Mouse (Mus musculus) gastrocnemius, postnatal 4 days (tissue): Measurements from ENCODE around the gene Tcp11l2. TPM values are rescaled to one million over a fixed set of nuclear protein-coding genes. Genes with fewer than 3 reads are reported as not detected.

ENCODE experiments used
- DNase-seq, 2 experiments: peaks; one replicate each; pipeline ENCODE4 v3.0.0; 2021 to 2022; ENCODE audit warnings: low spot score in 2 of 2, mixed read lengths in 2 of 2
- total RNA-seq, 2 experiments: library from RNA; stranded (reverse); gene quantifications; 2 replicates each; pipeline ENCODE4 v1.2.3; 2021

The Tcp11l2 gene
- total RNA-seq, 2 experiments from 2014 or later: 41.9 to 48.3 TPM

DNA sequence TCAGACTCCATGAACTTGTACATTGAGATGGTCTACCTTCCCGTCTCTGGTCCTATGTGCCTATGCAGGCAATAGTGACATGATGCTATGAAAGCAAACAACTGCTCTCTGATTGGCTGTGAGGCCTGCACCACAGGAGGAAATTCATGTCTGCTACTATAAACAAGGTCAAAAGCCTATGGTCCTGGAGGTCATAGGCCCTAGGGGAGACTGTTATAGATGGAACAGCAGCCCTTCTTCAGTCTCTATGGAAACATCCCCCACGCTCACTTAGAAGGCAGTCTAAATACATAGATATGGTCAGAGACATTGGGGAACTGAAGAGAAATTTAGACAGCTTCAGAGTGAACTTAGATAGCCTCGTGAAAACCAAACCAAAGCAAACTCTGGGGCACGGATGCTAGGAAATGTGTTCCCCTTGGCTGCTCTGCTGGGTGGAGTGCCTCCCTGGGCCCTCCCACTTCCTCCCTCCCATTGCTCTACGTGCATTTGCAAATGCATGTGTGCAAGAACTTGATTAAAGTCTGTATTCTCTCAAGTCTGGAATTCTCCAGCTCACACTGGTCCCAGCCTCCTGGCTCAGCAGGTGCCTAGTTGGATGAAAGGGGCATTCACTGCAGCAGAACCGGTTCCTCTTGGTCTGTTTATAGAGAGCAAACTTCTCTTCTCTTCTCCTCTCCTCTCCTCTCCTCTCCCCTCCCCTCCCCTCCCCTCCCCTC lies 22.0 kb upstream of the Tcp11l2 start:
- no peak for DNase-seq

DNA sequence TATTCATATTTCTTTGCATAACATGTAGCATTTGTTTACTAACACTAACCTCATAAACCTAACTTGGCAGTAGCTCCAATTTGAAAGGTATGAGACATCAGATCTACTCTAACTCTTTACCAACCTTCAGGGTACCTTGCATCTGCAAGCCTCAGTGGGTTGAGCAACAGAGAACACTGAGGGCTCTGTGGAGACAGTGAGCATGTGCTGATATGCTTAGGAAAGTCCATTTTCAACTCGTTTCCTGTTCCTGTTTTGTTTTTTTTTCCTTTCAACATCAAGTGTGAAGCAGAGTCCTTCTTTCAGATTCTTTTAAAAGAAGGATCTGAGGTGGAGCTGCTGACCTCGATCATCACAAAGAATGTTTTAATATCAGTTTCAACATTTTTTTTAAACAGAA lies 20.3 kb upstream of the Tcp11l2 start:
- no peak for DNase-seq

DNA sequence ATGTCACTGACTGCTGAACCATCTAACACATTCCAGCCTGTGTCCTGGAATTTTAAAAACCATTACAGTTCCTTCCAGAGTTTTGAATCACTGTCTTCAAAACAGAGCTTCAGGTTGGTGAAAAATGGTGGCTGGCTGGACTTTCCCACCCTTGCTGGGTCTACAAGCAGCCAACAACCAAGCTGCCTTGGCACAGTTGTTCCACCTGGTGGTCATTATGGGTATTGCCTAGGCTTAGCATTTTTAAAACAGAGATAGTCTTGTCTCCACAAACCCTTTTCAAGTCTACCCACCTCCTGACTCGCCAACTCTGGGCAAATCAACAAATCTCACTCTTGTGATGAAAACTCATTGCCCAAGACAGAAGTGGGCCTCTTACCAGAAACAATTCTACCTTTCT lies 17.9 kb upstream of the Tcp11l2 start:
- no peak for DNase-seq

DNA sequence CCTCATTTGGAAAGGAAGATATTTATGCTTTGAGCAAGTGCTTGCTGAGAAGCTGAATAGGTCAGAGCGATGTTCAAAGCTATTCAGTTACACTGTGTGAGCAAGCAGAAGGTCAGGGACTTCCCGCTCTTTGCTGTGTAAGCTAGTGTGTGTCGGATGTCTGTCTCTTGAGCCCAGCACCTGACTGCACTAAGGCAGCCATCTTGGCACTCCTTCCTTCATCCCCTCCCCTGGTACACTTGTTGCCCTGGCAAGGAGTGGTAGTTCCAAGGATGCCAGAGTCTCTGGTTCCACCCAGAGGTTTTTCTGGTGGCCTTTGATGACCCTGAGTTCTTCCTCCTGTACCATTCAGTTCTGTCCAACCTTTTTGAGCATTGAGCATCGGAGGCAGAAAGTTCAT lies 16.4 kb upstream of the Tcp11l2 start:
- no peak for DNase-seq

DNA sequence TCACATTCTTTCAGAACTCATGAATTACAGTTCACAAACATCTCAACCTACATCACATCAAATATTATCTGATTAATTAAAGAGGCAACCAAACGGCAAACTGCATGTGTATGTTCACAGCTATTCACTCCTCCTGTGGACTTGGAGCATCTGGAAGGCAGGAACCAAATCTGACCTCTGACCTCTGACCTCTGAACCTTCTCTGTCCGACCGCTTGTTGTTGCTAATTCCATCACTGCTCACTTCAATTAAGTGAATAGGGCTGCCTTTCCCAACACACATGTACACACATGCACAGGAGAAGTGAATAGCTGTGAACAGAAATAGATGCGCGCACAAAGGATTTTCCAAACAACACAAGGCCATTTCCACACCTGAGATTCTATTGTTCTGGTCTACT lies 14.3 kb upstream of the Tcp11l2 start:
- DNase-seq: no peak

DNA sequence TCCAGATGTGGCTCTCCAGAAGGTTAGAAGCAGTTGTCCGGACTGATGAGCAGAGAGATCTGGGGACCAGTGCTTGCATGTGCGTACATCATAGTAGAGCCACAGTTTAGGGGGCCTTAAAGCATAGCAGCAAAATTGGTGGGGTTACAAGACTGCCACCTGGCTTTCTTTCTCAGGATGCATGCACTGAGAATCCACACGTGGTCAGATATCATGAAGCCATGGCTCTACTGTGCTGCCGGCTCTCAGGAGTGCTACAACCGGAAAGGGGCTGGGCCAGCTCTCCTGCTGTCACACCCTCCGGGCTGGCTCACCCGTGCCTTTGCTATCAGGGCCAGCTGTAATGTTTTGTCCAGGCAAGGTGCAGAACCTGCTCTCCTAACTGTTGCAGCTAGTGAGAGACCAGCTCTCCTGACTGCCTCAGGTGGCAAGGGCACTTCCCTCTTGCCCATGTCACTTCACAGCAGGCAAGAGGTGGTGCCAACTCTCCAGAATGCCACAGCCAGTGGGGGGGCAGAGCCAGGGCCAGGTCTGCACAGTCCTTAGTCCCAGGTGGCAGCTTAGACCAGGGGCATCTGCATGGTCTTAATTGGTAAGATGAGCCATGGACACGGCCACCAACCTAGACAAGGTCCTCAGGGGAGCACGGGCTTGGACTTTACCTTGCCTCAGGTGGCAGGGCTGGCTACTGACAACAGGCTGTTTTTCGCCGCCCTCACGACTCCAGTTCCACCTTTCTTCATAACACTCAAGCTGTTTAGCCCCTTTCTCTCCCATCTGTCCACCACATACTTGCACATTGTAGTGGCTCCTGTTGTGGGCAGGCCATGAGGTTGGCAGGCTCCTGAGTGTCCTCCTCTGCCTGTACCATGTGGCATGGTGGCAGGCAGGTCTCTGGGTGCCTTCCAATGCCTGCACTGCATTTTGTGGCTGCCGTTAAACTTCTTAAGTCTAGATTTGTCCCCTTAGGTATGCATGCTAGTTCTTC lies 13.6 kb upstream of the Tcp11l2 start:
- DNase-seq: no peak

DNA sequence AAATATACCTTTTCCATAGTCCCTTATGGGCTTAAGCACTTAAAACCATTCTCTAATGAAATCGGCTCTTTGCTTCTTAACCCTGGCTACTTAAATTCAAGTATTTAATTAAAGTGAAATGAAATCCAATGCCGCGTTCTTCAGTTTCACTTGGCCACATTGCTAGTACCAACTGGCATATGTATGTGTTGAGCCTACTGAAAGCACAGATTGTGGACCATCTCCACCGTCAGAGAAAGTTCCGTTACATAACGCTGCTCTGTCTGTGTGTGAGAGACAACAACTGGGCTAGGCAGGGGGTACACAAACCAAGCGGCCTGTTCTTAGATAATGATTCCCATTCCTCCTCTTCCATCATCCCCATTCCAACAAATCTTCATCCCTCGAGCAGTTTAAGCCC lies 12.0 kb upstream of the Tcp11l2 start:
- no peak for DNase-seq

DNA sequence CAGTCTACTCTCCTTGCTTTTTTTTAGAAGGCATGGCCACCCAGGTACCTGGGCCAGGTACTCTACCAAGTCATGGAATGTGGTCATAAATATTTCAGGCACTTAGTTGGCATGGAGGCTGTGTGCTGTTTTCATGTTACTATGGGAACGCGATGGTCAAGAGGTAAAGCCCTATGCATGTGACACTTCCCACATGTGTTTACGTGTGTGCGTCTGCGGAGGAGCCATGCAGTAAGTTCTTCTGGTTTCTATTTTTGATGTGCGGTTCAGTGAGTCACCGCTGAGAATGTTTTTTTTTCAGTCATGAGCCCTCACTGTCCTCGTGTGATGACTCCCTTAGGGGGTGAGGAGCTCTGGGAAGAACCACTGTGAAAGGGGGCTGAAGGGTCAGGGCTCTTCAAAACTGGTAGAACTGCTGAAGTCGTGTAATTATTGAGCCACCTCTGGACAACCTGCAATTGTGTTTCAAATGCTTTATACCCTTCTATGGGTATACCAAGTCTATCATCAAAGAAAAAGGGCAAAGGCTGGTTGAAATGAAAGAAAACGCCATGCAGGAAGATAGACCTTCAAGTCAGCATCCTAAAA lies 5.3 kb upstream of the Tcp11l2 start:
- no peak for DNase-seq

DNA sequence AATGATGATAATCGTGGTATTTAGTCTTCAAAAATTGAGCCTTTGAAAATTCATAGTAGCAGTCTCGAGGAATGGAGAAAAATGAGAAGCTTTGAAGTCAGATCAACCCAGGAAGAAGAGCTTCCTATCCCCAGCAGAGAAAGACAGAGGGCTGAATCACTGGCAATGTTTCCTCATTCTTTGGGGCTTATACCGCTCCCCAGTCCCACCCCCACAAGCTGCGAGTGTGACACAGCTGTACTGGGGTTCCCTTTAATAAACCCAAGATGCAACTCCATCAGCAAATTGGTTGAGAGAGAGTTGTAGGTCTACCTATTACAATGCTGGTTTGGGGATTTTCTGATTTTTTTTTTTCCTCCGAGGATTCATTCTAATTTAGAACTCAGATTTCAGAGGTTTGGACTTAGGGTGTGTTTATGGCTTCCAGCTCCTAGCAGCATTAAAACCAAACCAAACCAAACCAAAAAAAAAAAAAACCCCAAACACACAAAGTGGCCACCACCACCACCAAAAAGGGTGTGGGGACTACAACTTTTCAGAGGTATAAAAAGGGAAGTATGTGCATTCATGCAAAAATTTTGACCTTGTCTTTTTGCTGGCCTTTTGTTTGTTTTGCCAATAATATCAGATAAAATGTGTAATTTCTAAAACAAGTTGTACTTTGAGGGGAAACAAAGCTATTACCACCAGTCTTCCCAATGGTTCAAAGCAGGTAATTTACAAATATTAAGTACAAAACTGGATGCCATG lies 2.6 kb upstream of the Tcp11l2 start:
- DNase-seq: no peak

DNA sequence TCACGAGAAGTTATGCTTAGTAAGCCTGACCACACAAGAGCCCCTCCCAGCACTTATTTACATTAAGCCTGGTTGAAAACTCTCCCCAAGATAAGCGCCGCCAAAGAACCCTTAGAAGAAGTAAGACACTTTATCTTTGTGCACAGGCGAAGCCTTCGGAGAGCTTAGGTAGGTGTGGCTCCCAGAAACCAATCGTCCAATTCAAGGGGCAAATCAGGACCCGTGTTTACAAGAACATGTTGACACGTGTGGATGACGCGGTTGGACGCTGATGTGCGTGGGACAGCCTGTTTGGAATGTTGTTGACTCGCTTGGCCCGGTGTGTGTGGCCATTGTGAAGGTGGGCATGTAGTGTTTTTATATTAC lies 414 bp upstream of the Tcp11l2 start:
- DNase-seq: no peak

DNA sequence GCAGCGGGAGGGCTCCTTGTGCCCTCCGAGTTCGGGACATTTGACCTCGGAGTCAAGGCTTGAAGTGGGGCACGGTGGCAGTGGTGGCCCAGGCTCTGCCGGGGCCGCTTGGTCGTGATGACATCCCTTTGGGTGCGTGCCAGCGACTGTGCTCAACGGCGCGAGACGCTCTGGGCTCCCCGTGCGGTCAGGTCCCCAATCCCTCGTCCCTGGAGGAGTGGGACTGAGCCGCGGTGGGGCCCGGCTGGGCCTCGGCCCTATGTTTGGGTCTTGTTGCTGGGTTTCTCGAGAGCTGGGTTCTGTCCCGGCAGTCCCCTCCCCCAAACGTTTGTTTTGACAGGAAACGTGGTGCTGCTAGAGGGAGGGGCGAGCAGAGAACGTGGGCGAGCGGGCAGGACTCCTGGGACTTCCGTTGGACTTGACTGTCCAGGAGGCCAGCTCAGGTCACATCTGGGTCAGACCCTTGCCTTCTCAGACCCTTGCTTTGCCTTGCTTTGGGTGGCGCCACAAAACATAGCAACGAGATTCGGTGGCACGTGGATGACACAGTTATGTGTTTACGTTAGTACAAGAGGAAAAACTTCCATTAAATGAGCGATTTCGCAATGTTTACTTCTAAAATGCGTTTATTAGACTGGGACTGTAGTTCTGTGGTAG lies 773 bp downstream of the Tcp11l2 start:
- peak; percentile 37 to 74 for DNase-seq

DNA sequence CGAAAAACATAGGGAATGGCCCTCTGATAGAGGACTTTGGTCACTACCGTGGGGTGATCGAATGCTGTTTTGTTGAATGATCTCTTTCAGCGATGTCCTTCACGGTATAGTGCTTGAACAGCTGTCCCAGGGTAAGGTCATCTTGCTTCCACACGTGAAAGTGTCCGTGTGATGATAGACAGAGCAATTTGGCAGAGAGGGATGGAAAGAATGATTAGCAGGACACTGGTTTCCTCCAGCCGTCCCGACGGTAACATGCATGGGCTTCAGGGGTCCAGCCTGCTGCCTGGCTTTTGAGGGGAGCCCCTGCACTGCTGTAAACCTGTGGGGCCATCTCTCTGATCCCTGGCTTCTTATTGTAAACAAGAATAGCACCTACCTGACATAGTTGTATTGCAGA lies 2.3 kb downstream of the Tcp11l2 start:
- no peak for DNase-seq

DNA sequence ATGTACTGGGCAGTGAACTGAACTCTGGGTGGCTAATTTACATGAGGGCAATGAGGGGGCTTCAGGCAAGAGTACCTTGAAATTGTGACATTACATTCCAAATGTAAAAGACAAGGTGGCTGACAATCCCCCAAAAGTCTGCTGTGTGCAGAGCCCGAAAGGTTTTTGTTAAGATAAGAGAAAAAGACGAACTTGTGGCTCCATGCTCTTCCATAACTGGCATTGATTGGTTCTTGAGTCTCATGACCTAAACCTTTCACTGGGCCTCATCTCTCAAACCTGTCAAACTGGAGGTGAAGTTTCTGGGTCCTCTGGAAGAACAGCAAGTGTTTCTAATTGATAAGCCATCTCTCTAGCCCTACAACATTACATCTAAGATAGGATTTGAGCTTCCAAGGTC lies 3.1 kb downstream of the Tcp11l2 start:
- DNase-seq: no peak

DNA sequence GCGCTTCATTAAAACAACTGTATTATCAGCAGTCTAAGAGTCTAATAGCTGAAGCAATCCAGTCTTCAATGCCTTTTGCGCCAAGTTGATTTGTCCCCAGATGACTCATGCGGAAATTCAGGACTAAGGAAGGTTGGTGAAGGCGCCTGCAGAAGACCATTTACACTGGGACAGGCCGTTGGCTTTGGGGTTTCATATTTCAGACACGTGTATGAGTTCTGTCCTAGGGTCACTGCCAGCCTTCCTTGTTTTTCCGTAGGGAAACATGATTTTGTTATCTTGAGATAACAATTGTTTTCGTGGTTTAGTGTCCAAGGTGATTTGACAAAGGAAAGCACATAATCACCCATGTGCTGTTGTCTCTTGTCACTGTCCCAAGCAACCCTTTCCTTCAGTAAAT lies 4.8 kb downstream of the Tcp11l2 start:
- no peak for DNase-seq

DNA sequence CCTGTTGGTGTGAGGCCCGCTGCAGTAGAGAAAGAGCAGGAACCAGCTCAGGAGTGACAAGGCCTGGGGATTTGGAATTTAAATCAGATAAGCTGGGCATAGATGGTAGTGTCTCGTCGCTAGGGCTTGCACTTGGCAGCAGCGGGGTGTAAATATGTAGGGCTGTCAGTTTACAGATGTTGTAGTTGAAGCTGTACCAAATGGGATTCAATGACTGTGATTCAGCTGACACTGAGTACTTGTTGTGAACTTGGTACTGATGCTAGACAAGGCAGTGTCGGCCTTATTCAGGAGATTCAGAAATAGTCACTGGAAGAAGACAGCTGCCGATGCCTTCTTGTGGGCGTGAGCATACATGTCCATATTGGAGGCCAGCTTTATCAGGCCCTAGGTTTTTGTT lies 5.8 kb downstream of the Tcp11l2 start:
- DNase-seq: no peak

DNA sequence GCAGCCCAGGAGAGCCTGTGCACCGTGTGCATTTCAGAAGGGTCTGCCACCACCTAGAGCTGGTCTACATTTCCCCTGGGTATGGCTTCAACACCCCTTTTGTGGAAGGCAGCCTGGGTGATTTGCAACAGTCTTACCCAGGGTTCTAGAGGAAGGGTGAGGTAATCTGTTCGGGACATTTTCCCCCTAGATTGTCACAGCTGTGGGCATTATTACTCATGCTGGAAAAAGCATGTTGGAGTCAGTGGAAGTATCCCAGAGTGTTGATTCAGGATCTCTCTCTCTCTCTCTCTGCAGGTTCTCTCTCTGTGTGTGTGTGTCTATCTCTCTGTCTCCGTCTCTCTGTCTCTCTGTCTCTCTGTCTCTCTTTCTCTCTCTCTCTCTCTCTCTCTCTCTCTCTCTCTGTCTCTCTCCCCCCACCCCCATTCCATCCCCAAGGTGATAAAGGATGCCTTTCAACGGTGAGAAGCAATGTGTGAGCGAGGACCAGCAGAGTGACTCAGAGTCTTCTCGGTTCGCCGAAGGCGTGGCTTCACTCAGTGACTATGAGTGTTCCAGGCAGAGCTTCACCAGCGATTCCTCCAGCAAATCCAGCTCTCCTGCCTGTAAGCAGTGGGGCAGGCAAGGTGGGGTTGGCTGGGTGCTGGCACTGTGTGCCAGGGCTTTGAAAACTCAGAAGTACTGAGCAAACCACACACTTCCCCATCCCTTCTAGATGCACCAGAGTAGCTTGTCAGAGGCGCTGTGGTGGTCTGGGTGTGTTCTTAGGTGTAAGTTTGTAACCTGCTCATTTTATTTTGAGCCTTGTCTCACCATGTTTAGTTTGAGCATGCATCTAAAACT lies 8.2 kb downstream of the Tcp11l2 start:
- DNase-seq: no peak

DNA sequence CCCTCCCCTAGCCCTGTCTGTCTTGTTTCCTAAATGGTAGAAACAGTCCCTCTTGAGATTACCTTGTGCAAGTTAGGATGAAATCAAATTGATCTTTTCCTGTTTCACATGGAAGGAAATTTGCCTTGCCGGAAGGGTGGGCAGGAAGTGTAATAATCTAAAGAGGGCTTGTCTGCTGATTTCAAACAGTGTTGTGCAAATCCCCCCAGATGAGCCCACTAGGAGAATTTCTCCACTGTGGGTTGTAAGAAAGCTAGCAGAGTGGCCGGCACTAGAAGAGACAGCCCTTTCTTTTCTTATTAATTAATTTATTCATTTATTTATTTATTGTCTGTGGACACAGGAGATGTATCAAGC lies 8.8 kb downstream of the Tcp11l2 start:
- no peak for DNase-seq

DNA sequence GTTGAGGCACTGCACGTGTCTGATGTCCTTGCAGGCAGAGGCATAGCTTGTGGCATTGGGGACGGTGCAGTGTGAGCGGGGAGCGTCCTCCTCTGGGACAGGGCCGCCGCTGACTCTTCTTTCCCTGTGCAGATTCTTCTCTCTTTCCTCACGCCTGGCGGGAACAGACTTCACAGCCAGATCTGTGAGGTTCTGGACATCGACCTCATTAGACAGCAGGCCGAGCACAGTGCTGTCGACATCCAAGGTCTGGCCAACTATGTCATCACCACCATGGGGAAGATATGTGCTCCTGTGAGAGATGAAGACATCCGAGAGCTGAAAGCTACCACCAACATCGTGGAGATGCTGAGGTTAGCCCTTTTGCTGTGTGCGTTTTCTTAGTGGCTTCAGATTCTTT lies 14.5 kb downstream of the Tcp11l2 start:
- DNase-seq: no peak

DNA sequence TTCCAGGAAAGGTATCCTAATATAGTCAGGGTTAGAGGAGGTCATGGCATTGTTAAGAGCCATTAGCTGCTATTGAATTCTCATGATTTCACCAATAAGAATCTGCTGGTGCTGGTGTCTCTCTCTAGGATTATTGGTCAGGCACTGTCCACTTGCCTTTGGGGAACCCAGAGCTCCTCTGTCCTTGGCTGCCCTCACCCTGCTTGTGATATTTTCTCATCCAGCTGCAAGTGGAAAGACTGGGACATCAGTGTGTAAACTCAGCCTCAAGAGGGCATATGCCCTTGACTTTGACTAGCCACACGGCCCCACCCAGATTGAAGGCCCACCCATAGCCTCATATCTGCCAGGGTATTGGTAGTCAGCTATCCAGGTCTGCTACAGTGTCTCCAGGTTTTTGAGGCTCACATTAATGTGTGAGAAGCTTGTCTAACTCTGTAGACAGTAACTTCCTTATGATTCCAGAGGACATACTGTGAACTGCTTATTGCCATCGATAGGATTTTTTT lies 15.3 kb downstream of the Tcp11l2 start:
- no peak for DNase-seq

DNA sequence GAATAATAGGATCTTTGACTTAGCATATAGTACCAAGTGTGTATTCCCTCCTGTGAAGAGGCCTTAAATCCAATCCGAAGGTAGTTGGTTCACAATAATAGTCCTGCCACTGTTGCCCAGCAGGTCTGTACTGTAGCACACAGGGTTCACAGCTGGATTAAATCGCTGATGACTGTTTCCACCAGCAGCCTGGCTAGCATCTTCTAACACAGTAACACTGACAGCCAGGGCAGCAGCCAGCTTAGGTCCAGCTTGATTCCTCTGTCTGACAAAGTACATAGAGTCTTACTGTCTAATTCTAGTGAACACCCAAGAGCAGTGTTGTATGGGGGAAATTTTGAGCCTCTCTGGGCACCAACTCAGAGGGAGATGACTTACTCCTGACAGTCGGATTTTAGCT lies 16.3 kb downstream of the Tcp11l2 start:
- DNase-seq: no peak
